Mouse (Mus musculus) frontal cortex, adult (tissue): ENCODE data around the gene Clic4.
A peak's percentile ranks its signal among the peaks of the same experiment; 100 is the strongest.

ENCODE experiments used
- ATAC-seq: cut with Nextera tagmentation; 2 replicates; pipeline ENCODE4 v1.9.2; 2017; ENCODE audit warnings: mild to moderate bottlenecking, moderate library complexity, mixed read lengths; ENCODE audit not compliant: low TSS enrichment

Gene Clic4

DNA sequence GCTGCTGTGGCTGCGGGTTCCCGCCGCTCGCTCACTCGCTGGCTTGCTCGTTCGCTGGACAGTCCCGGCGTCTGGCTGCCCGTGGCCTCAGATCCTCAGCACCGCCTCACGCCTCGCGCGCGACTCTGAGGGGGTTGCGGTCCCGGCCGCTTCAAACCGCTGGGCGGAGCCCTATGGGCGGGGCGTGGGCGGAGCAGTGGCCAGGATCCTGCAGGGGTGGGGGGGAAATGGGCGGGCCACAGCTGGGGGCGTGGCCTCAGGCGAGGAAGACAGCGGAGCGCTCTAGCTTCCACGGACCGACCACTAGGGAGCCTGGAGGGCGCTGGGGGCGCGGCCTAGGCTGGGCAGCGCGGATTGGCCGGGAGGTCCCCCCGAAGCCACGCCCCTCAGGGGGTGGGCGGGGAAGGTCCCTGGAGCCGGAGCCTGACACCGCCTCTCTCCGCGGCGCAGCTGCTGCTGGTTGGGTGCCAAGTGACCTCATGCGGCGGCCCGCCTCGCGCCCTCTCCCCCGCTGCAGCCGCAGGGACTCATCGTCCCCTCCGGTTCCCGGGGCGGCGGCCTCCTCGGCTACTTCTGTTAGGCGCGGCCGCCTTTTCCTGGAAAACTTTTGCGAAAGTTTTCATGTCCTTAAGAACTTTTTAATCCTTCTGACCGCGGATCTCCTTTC is at the start of gene Clic4:
Gene Clic4 (minus strand): TSS at position 175 of the 667 bp plus-strand sequence.
- ATAC-seq: peak; percentile 94

DNA sequence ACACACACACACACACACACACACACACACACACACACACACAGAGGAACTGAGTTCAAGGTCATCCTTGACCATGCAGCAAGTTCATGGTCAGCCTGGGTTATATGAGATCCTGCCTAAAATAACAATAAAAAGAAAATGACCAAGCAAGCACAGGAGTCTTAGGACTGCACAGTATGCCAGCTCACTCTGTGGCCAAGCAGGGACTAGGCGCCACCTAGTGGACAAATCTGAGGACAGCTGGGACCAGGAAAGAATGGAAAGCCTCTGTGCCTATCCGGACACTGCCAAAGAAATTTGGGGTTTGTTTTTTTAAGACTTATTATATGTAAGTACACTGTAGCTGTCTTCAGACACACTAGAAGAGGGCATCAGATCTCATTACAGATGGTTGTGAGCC is 45.4 kb upstream of the Clic4 start:
- ATAC-seq: peak; percentile 89

DNA sequence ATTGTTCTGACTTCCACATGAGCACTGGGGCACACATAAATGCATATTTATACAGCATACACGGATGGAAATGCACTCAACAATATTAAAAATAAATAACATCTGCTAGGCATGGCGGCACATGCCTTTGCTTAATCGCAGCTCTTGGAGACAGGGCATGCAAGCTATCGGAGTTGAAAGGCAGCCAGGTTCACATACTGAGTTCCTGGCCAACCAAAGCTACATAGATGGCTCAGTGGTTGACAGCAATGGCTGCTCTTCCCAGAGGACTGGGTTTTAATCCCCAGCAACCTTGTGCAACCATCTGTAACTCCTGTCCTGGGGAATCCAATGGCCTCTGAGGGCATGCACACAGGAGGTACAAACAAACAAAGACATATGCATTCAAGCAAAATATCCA is 44.9 kb upstream of the Clic4 start:
- no peak for ATAC-seq

DNA sequence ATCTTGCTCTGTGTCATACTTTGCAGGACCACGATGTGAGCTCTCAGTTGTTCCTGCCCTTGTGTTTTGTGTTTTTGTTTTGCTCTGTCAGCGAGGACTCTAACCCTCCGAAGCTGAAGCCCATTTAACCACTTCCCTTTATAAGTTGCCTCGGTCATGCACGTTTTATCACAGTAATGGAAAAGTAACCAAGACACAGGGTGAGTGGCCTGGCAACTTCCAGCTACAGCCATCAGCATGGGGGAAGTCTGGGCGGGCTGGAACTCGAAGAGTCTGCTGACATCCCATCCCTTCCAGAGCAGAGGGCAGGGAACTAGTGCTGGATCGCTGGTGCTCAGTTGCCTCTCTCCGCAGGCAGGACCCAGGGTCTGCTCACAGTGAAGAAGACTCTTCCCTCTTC is 42.7 kb upstream of the Clic4 start:
- ATAC-seq: no peak

DNA sequence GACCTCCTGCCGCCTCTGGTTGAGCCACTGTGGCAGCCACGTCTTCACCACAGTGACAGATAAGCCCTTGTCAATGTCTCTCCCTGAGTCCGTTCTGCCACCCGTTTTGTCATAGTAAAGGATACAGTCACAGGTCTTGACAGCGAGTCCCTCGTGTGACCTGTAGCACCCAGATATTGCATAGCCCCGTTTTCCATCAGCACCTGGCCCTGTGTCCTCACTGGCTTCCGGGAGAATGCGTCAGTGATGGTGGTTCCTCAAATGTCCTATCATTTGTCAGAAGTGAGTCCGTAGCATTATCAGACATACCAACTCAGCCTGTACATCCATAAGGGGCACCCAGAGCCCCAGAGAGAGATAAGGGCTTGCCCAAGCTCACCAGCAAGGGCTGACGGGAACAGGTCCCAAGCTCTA is 41.8 kb upstream of the Clic4 start:
- ATAC-seq: no peak

DNA sequence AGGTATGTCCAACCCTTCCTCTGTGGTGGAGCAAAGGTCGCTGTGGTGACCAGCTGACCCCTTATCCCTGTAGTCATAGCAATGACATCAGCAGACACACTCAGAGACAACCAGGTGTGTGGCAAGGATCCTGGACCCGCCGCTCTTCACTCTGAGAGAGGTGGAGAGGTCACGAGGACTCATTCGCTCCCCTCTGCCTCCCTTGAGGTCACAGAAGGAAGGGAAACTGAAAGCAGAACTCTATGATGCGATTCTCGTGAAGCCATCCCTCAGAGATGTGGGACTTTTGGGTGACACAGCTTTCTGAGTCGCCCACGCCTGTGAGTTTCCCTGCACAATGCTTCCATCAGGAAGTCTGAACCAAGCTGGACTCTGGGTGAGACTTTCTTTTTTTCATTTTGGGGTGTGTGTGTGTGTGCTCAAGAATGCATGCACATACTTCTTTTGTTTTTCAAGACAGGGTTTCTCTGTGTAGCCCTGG is 41.2 kb upstream of the Clic4 start:
- peak; percentile 67; the same call in 1 of the 2 replicates for ATAC-seq

DNA sequence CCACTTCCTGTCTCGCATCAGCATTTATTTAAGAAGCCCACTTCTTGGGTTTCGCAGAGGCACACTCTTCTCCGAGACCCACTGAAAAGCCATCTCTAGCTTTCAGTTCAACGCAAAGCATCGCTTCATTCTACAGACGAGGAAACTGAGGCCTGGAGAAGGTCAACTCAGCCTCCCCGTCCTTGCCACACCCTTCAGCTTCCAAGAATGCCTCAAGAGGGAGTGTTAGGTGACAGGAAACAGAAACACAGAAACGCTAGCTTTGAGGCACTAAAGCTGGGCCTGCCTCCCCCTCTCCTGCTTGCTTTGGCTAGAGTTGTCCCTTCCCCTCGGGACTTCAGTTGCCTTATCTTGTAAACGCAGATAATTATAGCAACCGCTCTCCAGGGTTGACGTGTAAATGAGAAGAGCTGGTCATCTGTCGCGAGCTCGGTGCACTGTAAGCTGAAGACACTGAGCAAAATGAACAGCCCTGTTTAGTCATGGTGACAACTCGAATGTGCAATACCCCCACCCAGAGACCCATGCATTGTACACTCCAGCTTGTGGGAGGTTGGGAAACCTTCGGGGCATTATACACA is 40.6 kb upstream of the Clic4 start:
- ATAC-seq: no peak

DNA sequence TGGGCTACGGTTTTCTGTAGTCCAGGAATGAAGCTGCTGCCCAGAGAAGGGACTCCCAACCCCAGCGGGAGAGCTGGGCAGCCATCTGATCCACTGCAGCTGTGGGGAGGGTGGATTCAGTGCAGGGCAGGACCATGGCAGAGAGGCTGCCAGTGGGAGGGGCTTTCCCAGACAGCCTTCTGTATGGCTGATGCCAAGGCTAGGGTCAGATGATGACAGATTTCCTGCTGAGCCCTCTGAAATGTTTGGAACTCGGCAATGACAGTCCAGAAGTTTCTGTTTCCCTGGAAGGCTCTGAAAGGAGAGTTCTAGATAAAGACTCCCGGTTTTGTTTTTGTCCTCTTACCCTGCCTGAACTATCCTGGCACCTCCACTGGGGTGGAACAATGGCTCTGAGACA is 40.1 kb upstream of the Clic4 start:
- peak; percentile 59; the same call in 1 of the 2 replicates for ATAC-seq

DNA sequence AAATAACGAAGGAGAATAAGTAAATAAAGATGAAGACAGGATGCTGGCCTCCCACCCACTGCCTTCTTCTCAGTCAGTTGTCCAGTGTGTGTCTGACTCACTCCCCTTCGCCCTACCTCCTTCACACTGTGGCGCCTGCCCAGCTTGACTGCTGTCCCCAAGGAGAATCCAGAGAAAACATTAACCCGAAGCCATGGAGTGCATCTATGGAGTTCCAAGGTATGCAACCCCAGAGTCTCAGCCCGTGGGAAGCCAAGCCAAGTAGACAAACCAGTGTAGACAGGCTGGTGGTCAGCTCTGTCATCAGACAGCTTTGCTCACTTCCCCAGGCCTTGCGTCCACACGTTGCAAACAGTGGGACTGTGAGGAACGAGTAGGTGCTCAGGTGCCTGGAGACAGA is 37.8 kb upstream of the Clic4 start:
- no peak for ATAC-seq

DNA sequence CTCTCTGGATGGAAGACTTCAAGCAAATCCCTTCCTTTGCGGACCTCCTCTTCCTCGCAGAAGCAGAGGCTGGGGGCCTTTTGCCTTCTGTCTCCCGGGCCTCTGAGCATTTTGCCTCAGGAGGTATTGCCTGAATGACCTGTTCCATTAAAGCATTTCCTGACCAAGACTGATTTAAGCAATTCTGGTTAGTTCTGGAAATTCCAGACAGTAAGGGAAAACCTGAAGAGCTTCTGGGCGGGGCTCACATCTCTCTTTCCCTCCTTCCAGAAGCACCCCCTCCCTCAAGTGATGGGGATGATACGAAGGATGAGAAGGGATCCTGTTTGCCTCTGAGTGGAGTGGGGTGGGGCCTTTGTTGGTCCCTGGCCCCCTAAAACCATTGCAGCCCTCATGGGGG is 37.1 kb upstream of the Clic4 start:
- ATAC-seq: no peak

DNA sequence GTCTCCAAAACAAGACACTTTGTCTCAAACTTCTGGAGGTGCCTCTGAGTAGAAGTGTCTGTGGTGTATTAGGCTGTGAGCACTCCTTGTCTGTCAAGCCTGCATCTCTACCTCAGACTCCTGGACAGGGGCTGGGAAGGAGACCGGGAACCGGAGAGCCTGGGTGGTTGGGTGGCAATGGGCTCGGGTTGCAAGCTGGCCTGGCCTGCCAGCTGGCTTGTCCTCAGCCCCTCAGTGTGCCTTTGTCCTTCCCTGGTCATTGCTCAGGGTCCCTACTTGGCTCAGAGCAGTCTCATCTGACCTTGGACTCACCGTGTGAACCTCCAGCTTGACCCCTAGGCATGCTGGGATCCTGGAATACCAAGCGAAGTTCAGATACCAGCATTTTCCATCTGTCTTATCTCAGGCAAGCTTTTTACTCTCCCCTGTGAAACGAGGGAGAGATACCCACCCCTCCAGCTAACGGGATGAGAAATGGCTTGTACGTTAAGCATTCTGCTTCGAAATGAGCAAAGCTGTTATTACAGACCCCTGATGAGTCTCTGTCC is 36.6 kb upstream of the Clic4 start:
- no peak for ATAC-seq

DNA sequence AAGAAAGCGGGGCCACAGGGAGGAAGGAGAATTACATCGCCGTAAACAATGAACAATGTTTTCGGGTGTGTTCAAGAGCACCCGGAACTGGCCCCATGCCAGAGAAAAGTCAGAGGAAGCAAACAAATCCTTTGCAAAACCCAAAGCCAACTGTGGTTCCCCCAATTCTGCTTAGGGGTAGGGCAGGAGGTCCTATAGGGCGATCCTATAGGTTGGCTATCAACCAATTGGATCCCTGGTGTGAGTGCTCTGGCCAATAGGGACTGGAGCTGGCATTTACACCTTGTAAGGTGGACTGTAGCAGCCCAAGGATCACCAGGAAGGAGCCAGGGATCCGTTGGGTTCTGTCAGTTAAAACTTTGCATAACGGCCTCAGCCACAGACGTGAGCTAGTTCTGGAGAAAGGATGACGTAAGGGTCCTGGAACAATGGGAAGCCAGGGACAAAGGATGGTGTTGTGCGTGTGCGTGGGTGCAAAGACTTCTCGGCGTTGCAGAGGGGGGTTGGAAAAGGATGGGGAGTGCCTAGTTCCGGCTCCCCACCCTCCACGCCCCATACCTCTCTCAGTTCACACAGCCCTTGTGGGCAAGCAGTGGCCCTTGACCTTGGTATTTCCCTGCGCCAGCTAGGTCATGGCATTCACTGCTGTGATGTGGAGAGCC is 34.5 kb upstream of the Clic4 start:
- no peak; the same call in 1 of the 2 replicates for ATAC-seq

DNA sequence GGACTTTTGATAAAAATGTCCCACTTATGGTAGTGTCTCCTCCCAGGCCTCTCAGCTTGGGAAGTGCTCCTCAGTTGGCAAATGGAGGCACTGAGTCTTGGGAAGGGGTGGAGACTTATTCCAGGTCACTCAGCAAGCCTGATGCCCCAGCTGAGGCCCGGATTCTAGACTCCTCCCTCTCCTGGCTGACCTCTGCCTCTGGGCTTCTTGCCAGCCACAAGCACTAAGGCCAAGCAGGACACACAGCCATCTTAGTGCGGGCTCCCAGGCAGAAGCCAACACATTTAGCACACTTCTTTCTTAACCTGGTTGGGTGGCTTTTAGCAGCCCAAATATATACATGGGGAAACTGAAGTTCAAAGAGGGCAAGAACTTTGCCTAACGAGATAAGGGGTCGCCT is 33.9 kb upstream of the Clic4 start:
- no peak for ATAC-seq

DNA sequence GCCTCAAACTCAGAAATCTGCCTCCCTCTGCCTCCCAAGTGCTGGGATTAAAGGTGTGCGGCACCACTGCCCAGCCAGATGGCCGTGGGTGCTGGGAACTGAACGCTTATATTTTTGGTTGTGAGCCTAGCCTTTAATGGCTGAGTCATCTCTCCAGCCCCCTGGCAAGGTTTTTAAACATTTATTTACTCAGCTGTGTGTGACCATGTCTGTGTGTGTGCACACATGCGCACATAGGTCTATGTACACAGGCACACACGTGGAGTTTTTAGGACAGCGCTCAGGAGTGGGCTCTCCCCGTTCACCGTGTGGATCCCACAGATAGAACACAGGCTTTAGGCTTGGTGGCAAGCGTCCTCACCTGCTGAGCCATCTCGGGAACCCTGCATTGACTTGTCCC is 29.6 kb upstream of the Clic4 start:
- ATAC-seq: no peak

DNA sequence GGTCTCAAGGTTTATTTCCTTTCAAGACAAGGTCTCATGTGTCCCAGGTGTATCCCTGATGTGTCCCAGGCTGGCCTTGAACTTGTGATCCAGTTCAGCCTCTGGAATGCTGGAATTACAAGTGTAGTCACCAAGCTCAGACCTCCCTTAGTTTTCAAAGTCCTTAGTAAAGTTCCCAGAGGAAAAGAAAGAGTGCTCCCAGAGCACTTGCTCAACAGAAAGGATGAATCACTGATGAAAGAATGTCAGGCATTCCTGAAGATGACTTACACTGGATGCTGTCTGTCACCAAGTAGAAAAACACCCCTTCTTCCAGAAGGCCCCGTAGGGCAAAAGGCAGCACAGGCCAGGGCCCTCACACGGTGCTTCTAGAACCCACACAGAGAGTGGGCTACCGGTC is 28.6 kb upstream of the Clic4 start:
- no peak for ATAC-seq

DNA sequence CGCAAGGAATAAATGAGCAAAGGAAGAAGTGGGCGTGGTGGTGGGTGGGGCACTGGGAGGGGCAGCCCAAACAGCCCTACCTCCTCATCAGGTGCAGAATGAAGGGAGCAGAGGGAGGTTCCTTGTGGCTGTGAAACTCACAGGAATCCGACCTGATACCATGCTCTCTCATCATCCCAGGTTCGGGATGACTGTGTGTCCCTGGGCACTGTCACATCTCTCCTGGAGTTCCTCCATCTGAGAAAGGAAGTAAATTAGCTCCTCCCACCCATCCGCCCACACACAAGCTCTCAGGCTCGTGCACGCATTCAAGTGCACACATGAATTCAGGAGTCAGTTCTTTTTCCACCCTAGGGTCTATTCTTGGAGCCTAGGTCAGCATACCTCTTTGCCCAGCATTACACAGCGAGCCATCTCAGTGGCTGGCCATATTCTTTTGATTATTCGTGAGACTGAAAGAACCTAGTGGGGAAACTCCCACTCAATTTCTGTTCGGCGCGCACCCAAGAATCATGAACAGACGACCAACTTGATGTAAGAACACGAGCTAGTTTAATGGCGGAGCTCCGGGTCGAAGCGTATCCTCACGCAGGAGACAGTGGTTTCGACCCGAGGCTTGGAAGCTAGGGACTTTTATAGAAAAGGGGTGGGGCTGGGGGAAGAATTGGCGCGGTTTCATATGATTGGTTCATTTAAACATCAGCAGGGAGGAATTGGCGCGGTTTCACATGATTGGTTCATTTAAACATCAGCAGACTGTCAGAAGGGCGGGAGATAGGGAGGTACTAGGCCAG is 27.8 kb upstream of the Clic4 start:
- ATAC-seq: no peak

DNA sequence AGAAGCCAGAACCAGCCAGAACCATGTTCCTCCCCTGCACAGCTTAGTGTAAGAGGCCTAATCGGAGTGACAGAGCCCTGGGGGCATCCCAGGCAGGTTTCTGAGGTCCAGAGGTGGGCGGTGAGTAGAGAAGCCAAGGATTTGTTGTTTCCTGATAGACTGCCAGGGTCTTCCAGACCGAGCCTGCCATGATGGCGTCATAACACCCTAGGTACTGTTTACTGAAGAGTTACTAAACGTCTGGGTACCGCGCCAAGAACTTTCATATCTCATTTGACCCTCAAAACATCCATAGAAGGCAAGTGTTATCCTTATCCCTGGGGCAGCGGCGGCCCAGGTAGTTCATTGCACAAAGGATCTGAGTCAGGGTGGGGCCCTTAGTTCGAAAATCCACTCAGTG is 26.1 kb upstream of the Clic4 start:
- no peak for ATAC-seq

DNA sequence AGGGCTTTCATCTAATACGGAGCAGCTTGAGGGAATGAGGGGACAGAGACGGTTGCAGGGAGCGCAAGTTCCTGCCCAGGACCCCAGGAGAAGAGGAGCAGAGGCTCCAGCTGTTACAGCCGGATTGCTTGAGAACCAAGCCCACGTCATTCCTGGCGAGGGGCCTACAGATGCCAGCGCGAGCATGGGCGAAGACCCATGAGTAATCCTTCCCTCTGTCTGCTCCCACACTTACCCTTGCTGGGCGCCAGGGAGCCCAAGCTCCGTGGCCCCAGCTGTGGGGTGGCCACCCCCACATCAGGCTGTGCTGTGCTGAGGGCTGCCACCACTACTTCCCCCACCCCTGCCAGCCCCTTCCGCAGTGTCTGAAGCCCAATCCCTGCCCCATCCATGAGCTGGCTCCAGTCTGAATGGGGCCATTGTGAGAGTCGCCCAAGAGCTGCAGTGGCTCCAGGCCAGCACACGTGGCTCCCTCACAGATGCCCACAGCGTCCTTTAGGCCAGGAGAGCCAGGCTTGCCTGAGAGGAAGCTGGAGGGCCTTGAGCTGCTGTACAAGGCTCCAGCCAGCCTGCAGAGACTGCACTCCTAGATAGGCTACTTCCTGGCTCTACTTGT is 25.4 kb upstream of the Clic4 start:
- ATAC-seq: peak; percentile 77

DNA sequence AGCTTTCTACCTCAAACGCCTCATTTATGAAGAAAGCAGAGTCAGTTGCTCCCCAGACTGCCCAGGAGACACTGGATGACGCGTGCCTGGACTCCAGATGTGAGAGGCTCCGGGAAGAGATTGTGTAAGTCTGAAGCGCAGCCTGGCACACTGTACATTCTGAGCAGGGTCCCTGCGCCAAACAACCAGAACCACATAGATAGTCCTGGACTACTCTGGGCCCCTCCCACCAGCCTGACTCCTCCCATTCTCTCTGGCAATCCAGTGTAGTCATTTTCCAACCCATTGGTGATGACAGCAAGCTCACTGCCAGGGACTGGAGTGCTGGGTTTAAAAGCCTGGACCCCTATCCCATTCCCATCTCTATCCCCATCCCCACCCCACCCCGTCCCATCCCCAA is 24.5 kb upstream of the Clic4 start:
- ATAC-seq: no peak

DNA sequence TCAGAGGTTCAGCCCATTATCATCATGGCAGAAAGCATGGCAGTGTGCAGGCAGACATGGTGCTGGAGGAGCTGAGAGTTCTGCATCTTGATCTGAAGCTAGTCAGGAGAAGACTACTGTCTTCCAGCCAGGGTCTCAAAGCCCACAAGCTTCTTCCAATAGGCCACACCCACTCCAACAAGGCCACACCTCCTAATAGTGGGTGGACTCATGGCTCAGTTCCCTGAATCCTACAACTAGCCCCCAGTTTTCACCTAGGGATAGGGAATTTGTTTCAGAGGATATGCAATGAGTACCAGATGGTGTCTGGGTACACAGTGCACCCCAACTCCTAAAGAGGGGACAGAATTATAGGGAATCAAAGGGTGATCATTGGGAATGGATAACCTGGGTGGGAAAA is 24.0 kb upstream of the Clic4 start:
- no peak for ATAC-seq

DNA sequence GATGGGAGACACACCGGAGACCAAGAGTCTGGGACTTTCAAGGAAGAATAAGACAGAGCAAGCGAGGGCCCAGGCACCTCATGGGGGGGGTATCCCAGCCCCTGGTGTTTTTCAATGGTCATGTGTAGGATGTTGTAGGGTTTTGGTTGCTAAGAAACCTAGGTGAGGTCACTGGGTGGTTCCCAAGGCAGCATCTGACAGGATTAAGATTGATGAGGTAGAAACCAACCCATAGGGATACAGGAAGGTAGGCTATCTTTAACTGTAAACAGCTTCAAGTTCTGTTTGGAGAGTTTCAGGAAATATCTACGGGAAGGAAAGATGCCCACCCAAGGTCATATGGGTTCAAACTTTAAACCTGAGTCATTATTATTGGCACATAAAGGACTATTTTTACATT is 21.2 kb upstream of the Clic4 start:
- no peak for ATAC-seq
